Mouse (Mus musculus): Measurements from ENCODE around the gene Ube2m.

Ube2m gene

DNA sequence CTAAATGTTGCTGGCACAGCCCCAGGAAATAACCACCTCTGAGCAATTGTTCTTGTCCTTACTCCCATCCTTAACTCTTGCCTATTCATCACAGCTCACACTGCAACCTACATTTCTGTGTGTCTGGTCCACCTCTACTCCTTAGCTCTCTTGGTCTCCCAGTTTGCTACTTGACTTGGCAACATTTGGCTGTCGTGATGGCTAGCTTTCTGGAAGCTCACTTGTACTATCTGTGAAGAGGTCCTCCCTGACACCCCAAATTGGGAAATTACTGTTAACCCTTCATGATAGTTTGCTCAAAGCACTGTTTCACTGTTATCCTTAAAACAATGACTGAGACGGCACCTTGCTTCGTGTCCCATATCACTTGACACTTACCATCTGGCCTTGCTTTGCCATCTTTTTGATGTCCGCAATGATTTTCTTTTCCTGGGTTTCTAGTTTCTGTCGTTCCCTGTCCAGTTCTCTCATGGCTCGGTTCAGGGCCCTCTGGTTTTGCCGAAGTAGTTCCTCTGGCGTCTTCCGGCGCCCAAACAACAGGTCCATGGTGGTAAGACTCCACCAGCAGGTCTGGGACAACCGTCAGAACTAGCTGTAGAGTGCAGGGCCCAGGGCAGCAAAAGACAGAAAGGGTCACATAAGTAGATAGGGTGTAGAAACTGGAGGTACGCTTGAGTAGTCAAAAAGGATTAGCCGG, 4.5 kb downstream of the Ube2m start:
- no peak for DNase-seq (ENCODE audit: low spot score in 2 of 2)

GRCm38 (mm10) chr7:13032541-13032940, 5.5 kb downstream of the Ube2m start:
- no peak for DNase-seq (ENCODE audit: low spot score in 2 of 2)

GRCm38 (mm10) chr7:13031983-13032382, 6.1 kb downstream of the Ube2m start:
- DNase-seq (ENCODE audit: low spot score in 2 of 2), result no peak

DNA sequence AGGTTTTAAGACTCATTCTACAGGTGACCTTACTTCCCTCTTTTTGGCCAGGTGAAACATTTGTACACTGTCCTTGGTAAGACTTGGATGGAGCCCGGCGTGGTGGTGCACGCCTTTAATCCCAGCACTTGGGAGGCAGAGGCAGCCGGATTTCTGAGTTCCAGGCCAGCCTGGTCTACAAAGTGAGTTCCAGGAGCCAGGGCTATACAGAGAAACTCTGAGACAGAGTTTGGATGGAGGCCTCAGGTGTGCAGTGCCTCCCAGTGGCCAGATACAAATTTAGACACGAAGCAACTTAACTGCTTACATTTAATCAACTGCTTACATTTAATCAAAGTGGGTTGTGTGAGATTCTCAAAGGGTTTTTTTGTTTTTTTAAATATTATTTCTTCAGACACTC, 7.0 kb downstream of the Ube2m start:
- no peak for DNase-seq (ENCODE audit: low spot score in 2 of 2)

GRCm38 (mm10) chr7:13028986-13029385, 9.1 kb downstream of the Ube2m start:
- no peak for DNase-seq (ENCODE audit: low spot score in 2 of 2)

- DNase-seq (ENCODE audit: low spot score in 2 of 2), result no peak
These were observed 12.5 kb downstream of the Ube2m start for GRCm38 (mm10) chr7:13025511-13026112.

- DNase-seq (ENCODE audit: low spot score in 2 of 2), result peak; percentile 79 to 82
These were observed 13.3 kb downstream of the Ube2m start for GRCm38 (mm10) chr7:13024805-13025204.

GRCm38 (mm10) chr7:13023928-13024731, 13.9 kb downstream of the Ube2m start:
- peak; percentile 90 to 96 for DNase-seq (ENCODE audit: low spot score in 2 of 2)

DNA sequence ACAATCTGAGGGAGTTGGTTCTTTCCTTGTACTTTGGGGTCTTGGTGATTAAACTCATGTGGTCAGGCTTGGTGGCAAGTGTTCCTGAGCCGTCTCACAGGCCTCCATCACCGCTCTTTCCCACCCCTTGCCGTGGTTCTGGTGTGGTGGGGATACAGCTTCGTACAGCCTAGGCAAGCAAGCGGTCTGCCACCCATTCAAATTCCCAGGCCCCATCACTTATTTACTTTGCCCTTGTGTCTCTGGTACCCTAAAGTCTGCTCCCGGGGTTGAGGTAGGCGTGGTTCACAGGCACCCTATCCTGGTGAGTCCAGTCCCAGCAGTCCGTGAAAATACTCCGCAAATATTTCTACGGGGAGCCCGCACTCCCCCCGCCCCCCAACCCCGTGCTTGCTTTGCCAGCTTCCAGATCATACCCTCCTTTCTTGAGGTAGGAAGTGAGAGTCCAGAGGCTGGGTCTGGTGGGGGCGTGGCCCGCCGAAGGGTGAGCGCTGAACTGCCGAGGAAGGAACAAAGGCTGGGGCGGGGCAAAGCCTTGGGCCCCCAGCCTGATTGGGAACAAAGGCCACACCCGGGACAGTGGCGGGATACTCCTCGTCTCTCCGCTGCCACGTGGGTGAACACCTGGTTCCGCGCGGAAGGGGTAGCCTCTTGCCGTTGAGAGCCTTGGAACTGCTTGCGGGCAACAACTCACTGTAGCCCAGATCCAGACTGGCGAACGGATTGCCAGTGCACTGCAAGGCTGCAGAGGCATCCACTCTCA, 15.1 kb downstream of the Ube2m start:
- DNase-seq (ENCODE audit: low spot score in 2 of 2), result no peak

- DNase-seq (ENCODE audit: low spot score in 2 of 2), result no peak
These were observed 22.9 kb downstream of the Ube2m start for GRCm38 (mm10) chr7:13015217-13015616.

DNA sequence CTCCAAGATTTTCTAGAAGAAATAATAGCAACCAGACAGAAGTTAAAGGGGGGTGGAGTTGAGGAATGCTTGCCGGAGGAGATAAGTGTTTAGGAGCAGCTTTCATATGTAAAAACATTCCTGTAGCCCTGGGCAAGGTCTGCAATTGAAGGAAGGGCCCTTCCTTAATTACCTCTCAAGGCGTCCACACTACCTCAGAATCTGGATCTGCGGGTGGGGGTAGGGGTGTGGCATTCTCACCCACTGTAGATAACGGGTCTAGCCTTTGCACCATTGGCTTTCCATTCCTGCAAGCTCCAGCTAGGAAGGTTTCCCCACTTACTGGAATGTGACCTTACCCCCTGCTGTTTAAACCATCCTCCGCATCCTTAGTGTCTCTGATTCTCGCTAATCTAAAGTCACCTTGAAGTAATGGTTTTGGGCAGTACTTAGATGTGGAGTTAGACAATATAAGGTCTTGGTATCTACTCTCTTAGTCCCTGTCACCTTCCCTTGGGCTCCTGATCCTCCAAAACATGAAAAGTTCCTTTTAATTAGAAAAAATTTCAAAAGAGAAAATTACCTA, 23.7 kb downstream of the Ube2m start:
- DNase-seq (ENCODE audit: low spot score in 2 of 2), result no peak

DNA sequence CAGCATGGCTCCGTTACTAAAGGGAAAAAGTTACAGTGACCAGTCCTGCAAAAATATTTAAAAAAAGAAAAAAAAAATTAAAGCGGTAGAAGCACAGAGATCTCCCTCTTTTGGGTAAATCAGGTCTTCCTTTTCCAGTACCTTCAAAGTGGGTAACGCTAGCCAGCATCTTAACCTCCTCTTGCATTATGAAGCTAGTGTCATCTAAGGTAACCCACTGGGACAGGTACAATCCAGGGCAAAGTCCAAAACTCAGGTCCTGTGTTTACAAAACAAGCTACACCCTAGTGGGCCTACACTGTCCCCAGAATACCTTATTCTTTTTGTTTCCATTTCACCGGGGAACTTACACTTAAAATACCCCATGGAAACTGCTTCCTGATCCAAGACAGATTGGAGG, 24.4 kb downstream of the Ube2m start:
- no peak for DNase-seq (ENCODE audit: low spot score in 2 of 2)

- peak in 1 of 2 experiments; percentile 16 for DNase-seq (ENCODE audit: low spot score in 2 of 2)
These were observed 27.8 kb downstream of the Ube2m start, which contains the start of gene Zbtb45 for GRCm38 (mm10) chr7:13010005-13010908. Zbtb45 (minus strand) TSS chr7:13010034.

DNA sequence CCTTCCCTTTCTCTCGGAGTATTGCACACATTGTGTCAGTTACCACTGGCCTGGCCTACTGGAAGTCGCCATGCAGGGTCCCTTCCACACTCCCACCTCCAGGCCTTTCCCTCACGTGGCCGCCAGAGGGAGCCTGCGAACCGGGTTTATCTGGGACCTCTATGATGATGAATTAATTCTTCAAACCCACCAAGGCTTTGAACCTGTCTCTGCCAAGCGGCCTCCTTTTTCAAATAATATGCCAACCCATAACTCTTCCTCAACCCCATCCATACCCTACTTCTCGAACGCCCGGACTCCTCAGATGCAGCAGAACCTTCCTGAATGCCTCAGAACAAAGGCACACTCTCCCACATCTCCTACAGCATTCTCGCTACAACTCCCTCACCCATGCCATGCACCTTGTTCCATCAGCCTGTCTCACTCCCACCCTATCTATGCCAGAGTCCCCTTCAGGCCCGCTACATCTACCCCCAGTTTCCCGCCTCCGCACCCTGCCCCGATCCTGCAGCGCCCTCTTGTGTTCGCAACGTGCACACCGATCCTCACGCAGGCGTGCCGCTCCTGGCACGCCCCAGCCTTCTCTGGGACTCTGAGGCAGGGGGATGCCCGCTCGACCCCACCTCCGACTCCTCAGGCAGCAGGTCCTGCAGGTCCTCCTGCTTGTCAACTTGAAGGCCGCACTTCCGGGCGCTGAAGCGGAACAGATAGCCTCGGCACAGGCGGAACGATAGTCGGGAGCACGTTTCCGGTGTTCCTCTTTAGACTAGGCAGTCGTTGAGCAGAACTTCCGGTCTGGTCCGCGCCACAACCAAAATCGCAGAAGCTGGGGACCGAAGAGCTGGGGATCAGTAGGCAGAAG, 28.7 kb downstream of the Ube2m start:
- peak; percentile 92 to 95 for DNase-seq (ENCODE audit: low spot score in 2 of 2)

GRCm38 (mm10) chr7:13007341-13008092, 30.6 kb downstream of the Ube2m start:
- no peak for DNase-seq (ENCODE audit: low spot score in 2 of 2)

GRCm38 (mm10) chr7:13006531-13006930, 31.5 kb downstream of the Ube2m start:
- DNase-seq (ENCODE audit: low spot score in 2 of 2), result no peak

DNA sequence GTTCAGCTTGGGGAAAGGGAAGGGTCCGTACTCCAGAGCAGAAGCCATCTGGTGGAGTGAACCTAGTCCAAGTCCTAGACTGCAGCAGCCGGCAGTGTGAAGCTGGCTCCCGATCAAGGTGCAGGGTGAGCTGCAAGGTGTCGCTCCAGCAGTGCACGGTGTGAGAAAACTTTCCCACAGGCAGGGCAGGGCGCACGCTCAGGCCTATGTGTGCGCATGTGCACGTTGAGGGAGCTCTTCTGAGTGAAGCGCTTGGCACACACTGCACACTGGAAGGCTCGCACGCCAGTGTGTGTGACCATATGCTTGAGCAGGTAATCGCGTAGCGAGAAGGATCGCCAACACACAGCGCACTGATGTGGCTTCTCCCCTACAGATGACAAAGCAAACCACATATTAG, 32.1 kb downstream of the Ube2m start:
- no peak for DNase-seq (ENCODE audit: low spot score in 2 of 2)

- DNase-seq (ENCODE audit: low spot score in 2 of 2), result no peak
These were observed 34.7 kb downstream of the Ube2m start for GRCm38 (mm10) chr7:13003380-13003779.

DNA sequence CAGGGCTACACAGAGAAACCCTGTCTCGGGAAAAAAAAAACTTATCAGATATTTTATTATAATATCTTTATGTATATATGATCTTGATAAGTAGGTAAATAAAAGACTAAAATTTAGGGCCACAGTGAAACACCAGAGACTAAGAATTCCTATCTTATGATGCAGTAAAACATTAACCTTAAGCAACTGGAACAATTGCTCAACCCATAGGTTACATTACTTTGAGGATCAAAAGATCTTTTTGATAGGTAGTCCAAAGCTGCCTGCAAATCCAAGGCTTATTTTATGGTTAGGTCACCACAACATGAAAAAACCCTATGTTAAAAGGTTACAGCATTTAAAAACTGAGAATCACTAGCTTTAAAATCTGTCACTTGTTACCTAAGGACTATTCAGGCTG, 36.5 kb downstream of the Ube2m start:
- no peak for DNase-seq (ENCODE audit: low spot score in 2 of 2)

Data from right cerebral cortex, adult 2 months (tissue).